Mouse (Mus musculus) adrenal gland, adult 8-10 months (tissue): Measurements from ENCODE around the gene Reln. TPM values are rescaled to one million over a fixed set of nuclear protein-coding genes. Genes with fewer than 3 reads are reported as not detected.

Source experiments
- DNase-seq: peaks from one replicate; pipeline ENCODE4 v3.0.0; 2022
- total RNA-seq, 4 experiments: library from RNA; stranded (reverse); gene quantifications; 2 replicates each; pipeline ENCODE4 v1.2.4; 2022

Reln gene
- total RNA-seq, 4 experiments from 2014 or later, result 0.83 to 2.4 (median 1.4) TPM

GRCm38 (mm10) chr5:22106811-22107485, 237.6 kb downstream of the Reln start:
- DNase-seq, result no peak

GRCm38 (mm10) chr5:22094984-22095383, 249.5 kb downstream of the Reln start:
- no peak for DNase-seq

GRCm38 (mm10) chr5:22094043-22094442, 250.5 kb downstream of the Reln start:
- no peak for DNase-seq

GRCm38 (mm10) chr5:22093157-22093865, 251.2 kb downstream of the Reln start:
- DNase-seq, result no peak

GRCm38 (mm10) chr5:22080468-22080986, 264.0 kb downstream of the Reln start:
- no peak for DNase-seq

- DNase-seq, result no peak
These were observed 269.5 kb downstream of the Reln start for GRCm38 (mm10) chr5:22074971-22075370.

- DNase-seq, result no peak
These were observed 271.9 kb downstream of the Reln start for GRCm38 (mm10) chr5:22072591-22072990.

- DNase-seq, result no peak
These were observed 285.3 kb downstream of the Reln start for GRCm38 (mm10) chr5:22059251-22059650.

GRCm38 (mm10) chr5:22041825-22042224, 302.7 kb downstream of the Reln start:
- DNase-seq, result no peak

GRCm38 (mm10) chr5:22039375-22040149, 304.9 kb downstream of the Reln start:
- no peak for DNase-seq

- no peak for DNase-seq
These were observed 309.3 kb downstream of the Reln start for GRCm38 (mm10) chr5:22035201-22035600.

- DNase-seq, result no peak
These were observed 311.5 kb downstream of the Reln start for GRCm38 (mm10) chr5:22033039-22033438.

GRCm38 (mm10) chr5:22031653-22032052, 312.8 kb downstream of the Reln start:
- no peak for DNase-seq

GRCm38 (mm10) chr5:22028379-22028778, 316.1 kb downstream of the Reln start:
- no peak for DNase-seq

GRCm38 (mm10) chr5:22027240-22027875, 317.1 kb downstream of the Reln start:
- no peak for DNase-seq

- no peak for DNase-seq
These were observed 318.8 kb downstream of the Reln start for GRCm38 (mm10) chr5:22025746-22026145.

GRCm38 (mm10) chr5:22024108-22024507, 320.4 kb downstream of the Reln start:
- no peak for DNase-seq

GRCm38 (mm10) chr5:22017896-22018295, 326.6 kb downstream of the Reln start:
- no peak for DNase-seq

- DNase-seq, result no peak
These were observed 330.0 kb downstream of the Reln start for GRCm38 (mm10) chr5:22014459-22014858.

- DNase-seq, result no peak
These were observed 335.4 kb downstream of the Reln start for GRCm38 (mm10) chr5:22009142-22009541.

GRCm38 (mm10) chr5:22007304-22008059, 337.0 kb downstream of the Reln start:
- no peak for DNase-seq

GRCm38 (mm10) chr5:22003858-22004257, 340.6 kb downstream of the Reln start:
- no peak for DNase-seq
